Mouse (Mus musculus) liver, adult 2 months (tissue): ENCODE data around the gene Fry. TPM values are rescaled to one million over a fixed set of nuclear protein-coding genes. Genes with fewer than 3 reads are reported as not detected.

Source experiments
- DNase-seq: peaks from one replicate; pipeline ENCODE4 v3.0.0-alpha.2; 2011; ENCODE audit warnings: low read depth, low spot score; ENCODE audit errors: extremely low read depth
- H3K27ac ChIP-seq: fragments of 200-500 bp; replicated peaks from 2 replicates; pipeline ENCODE4 v1.5.1; 2012; ENCODE audit warnings: low read depth, mild to moderate bottlenecking, control low read depth, inconsistent platforms, low read length; ENCODE audit not compliant: insufficient read depth
- H3K27me3 ChIP-seq: fragments of 200-500 bp; 2 replicates; pipeline ENCODE4 v1.6.1; 2012; ENCODE audit warnings: mild to moderate bottlenecking, moderate library complexity, low read length, inconsistent platforms; ENCODE audit not compliant: control insufficient read depth, insufficient read depth
- H3K36me3 ChIP-seq: fragments of 200-500 bp; 2 replicates; pipeline ENCODE4 v1.6.1; 2012; ENCODE audit warnings: low read length, inconsistent platforms; ENCODE audit not compliant: control insufficient read depth, insufficient read depth
- H3K4me1 ChIP-seq: fragments of 200-500 bp; 2 replicates; pipeline ENCODE4 v1.6.1; 2011; ENCODE audit warnings: low read length; ENCODE audit not compliant: control insufficient read depth, insufficient read depth
- H3K4me3 ChIP-seq: fragments of 200-500 bp; 2 replicates; pipeline ENCODE4 v1.5.1; 2011; ENCODE audit warnings: low read depth, mild to moderate bottlenecking, control low read depth, low read length, moderate library complexity; ENCODE audit not compliant: insufficient read depth
- H3K79me2 ChIP-seq: fragments of 200-500 bp; 2 replicates; pipeline ENCODE4 v1.6.1; 2012; ENCODE audit warnings: inconsistent platforms, mild to moderate bottlenecking, low read length, moderate library complexity; ENCODE audit not compliant: control insufficient read depth, insufficient read depth
- H3K9ac ChIP-seq: fragments of 200-500 bp; 2 replicates; pipeline ENCODE4 v1.6.1; 2012; ENCODE audit warnings: low read depth, mild to moderate bottlenecking, control low read depth, inconsistent platforms, low read length
- CTCF ChIP-seq: fragments of 200-500 bp; IDR thresholded peaks from 2 replicates; pipeline ENCODE4 v1.5.1; 2011; ENCODE audit warnings: low read depth, low read length, control low read depth
- POLR2A ChIP-seq: fragments of 200-500 bp; IDR thresholded peaks from 2 replicates; pipeline ENCODE4 v1.6.1; 2011; ENCODE audit warnings: low read length, control low read depth; ENCODE audit not compliant: insufficient read depth; ENCODE audit errors: extremely low read depth
- WGBS: fragments of 180-500 bp; shearing (Covaris S2); methylation state at CpG from one replicate; pipeline ENCODE4 v1.1.7; 2018; 5-methylcytosine and 5-hydroxymethylcytosine counted together
- polyA plus RNA-seq: library from polyadenylated mRNA; depleted of rRNA; stranded (reverse); fragments of >200 nt; gene quantifications from 2 replicates; pipeline ENCODE4 v1.2.3, GENCODE M21; 2012; rRNA removed
- total RNA-seq: library from RNA; depleted of rRNA; stranded (reverse); fragments of >200 nt; gene quantifications from 2 replicates; pipeline ENCODE4 v1.2.3, GENCODE M21; 2014; rRNA removed

Fry gene
- total RNA-seq, result 1.8 and 2.2 TPM in 2 replicates
- 0.62 and 0.77 TPM in 2 replicates for polyA plus RNA-seq

DNA sequence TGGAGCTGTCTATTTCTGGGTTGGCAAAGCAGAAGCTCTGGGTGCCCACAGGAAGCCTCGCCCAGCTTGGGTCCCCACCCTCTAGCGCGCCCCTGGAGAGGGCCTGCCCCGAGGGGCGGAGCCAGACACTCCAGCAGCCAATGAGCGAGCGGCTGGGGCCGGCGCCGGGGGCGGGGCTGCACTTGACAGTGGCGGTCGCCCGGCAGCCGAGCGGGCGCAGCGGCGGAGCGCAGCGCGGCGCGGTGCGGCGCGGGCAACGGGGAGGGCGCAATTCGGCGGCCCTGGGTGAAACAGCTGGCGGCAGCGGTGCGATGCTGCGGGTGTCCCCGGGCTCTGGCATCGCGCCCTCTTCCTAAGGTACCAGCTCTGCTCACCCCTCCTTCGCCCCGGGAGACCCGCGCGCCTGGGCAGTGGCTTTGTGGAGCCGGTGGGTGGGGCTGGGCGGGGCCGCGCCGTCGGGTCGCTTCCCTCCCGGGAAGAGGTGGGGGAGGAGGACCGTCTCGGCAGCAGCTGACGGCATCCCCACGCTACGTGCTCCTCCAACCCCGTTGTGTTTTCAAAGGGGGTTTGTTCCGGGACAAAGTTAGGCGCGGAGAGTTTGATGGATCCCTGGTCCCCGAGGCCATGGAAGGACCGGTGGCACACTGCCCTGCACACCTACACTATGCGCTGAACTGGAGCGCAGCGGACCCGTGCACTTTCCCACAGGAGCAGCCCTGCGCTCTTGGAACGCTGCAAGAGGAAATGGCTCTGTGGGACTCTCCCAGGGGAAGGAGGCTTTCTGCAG is at the start of gene Fry:
Gene Fry, plus strand, starts transcription at position 191 of the 787 bp plus-strand sequence.
- H3K36me3 ChIP-seq, result no peaks in the 10 kb centered on the region
- peak; percentile 6 for DNase-seq
- peaks cover 3% of the 10 kb centered on the region; the same call in 1 of the 2 replicates for H3K4me1 ChIP-seq
- no peak within 1 kb of the TSS for H3K27ac ChIP-seq
- no peaks in the 10 kb centered on the region for H3K79me2 ChIP-seq
- H3K27me3 ChIP-seq, result 0 out of 2 replicates have a peak, but pooled peaks cover 3% of the 10 kb centered on the region
- 2% methylated on average over 65 of the region's 68 CpGs for WGBS
- peak within 1 kb of the TSS; percentile 59; the same call in 1 of the 2 replicates for H3K9ac ChIP-seq
- H3K4me3 ChIP-seq, result peak within 1 kb of the TSS; percentile 71
- TF ChIP-seq CTCF, result no peak
- no peak for TF ChIP-seq POLR2A

GRCm38 (mm10) chr5:150070086-150070485 is 48.4 kb upstream of the Fry start:
- Histone ChIP-seq H3K79me2 (no peaks in the 10 kb centered on the region), H3K9ac (no peak overlapping the region), H3K36me3 (no peaks in the 10 kb centered on the region), H3K4me1 (no peaks in the 10 kb centered on the region), H3K27ac (no peak overlapping the region), H3K27me3 (0 out of 2 replicates have a peak, but pooled peaks cover 2% of the 10 kb centered on the region), H3K4me3 (no peak overlapping the region)
- 18% methylated on average over 10 of the region's 10 CpGs for WGBS
- TF ChIP-seq POLR2A (no peak), CTCF (no peak)
- DNase-seq, result no peak

DNA sequence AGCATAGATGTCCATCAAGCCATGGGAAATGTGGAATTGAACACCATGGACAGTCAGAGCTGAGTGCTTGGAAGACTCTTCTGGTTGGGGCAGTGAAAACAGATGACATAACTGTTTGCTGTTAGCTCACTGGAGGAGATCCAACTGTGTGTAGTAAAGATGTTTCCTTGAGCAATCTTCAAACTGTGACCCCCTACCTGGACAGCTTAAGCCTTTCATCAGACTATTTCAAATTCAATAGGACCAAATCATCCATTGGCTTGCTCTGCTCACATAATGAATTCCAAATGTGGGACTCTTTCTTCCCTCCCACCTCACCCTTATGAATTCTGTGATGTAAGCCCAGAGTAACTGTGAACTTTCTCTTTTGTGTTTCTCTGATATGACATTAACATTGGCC is 46.7 kb upstream of the Fry start:
- H3K27me3 ChIP-seq, result 0 out of 2 replicates have a peak, but pooled peaks cover 2% of the 10 kb centered on the region
- no peak overlapping the region for H3K9ac ChIP-seq
- H3K4me3 ChIP-seq, result no peak overlapping the region
- no peak overlapping the region for H3K27ac ChIP-seq
- H3K79me2 ChIP-seq, result no peaks in the 10 kb centered on the region
- DNase-seq, result no peak
- H3K36me3 ChIP-seq, result no peaks in the 10 kb centered on the region
- no peaks in the 10 kb centered on the region for H3K4me1 ChIP-seq
- TF ChIP-seq POLR2A, result no peak
- TF ChIP-seq CTCF, result no peak

GRCm38 (mm10) chr5:150079866-150080797 is 38.3 kb upstream of the Fry start:
- Histone ChIP-seq H3K4me1 (no peaks in the 10 kb centered on the region), H3K9ac (no peak overlapping the region), H3K27me3 (peaks cover 5% of the 10 kb centered on the region; the same call in 1 of the 2 replicates), H3K36me3 (no peaks in the 10 kb centered on the region), H3K79me2 (no peaks in the 10 kb centered on the region), H3K4me3 (no peak overlapping the region), H3K27ac (no peak overlapping the region)
- TF ChIP-seq POLR2A (no peak), CTCF (no peak)
- 34% methylated on average over 12 of the region's 12 CpGs for WGBS
- DNase-seq, result no peak

GRCm38 (mm10) chr5:150082696-150083095 is 35.7 kb upstream of the Fry start:
- Histone ChIP-seq H3K27ac (no peak overlapping the region), H3K36me3 (no peaks in the 10 kb centered on the region), H3K79me2 (no peaks in the 10 kb centered on the region), H3K27me3 (peaks cover 5% of the 10 kb centered on the region; the same call in 1 of the 2 replicates), H3K9ac (no peak overlapping the region), H3K4me3 (no peak overlapping the region), H3K4me1 (no peaks in the 10 kb centered on the region)
- WGBS, result 89% methylated on average over 14 of the region's 14 CpGs
- TF ChIP-seq CTCF (no peak), POLR2A (no peak)
- DNase-seq, result no peak

DNA sequence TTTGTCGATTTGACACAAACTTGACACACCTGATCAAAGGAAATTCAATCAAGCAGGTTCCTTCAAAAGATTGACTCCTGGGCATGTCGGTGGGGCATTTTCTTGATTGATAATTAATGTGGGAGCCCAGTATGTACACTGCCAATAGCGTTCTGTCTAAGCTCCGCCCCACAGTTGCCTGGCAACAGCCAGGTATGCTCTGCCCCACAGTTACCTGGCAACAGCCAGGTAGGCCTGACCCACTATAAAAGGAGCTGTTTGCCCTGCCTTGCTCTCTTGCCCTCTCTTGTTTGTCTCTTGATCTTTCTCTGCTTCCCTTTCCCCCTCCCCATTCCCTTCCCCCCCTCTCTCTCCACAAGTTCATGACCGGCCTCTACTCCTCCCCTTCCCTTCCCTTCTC is 35.3 kb upstream of the Fry start:
- no peak overlapping the region for H3K27ac ChIP-seq
- H3K79me2 ChIP-seq, result no peaks in the 10 kb centered on the region
- no peaks in the 10 kb centered on the region for H3K4me1 ChIP-seq
- peaks cover 5% of the 10 kb centered on the region; the same call in 1 of the 2 replicates for H3K27me3 ChIP-seq
- DNase-seq, result no peak
- H3K4me3 ChIP-seq, result no peak overlapping the region
- WGBS, result 45% methylated on average over 5 of the region's 5 CpGs
- no peak overlapping the region for H3K9ac ChIP-seq
- no peaks in the 10 kb centered on the region for H3K36me3 ChIP-seq
- no peak for TF ChIP-seq CTCF
- no peak for TF ChIP-seq POLR2A
